Mouse (Mus musculus) erythroblast, embryonic 14.5 days (primary cell): Measurements from ENCODE around the gene Rgs6.

Experiments
- GATA1 ChIP-seq: IDR thresholded peaks from 2 replicates; pipeline ENCODE4 v1.6.1; 2012; ENCODE audit warnings: low read length, inconsistent platforms, mixed read lengths
- TAL1 ChIP-seq: IDR thresholded peaks from 3 replicates; pipeline ENCODE4 v1.6.1; 2012; ENCODE audit warnings: low read length, inconsistent platforms, mixed read lengths

- TF ChIP-seq TAL1, result no peak
- TF ChIP-seq GATA1, result no peak
Observed at GRCm38 (mm10) chr12:83038779-83039178, 450.7 kb downstream of the Rgs6 start.
